Mouse (Mus musculus): ENCODE results near the gene Rag1.

Rag1 gene

GRCm38 (mm10) chr2:101649114-101649671 lies at the start of gene Rag1, which contains the start of gene B230118H07Rik:
TSS of gene Rag1 (minus strand) at chr2:101649501.
TSS of gene B230118H07Rik (minus strand) at chr2:101649532.
- peak; percentile 65 to 79 for DNase-seq

- no peak for DNase-seq
Measured at GRCm38 (mm10) chr2:101695584-101695983, 46.3 kb upstream of the Rag1 start.

- DNase-seq = peak in 1 of 2 experiments; percentile 27
Measured at GRCm38 (mm10) chr2:101693577-101694215, 44.4 kb upstream of the Rag1 start.

- no peak for DNase-seq
Measured at GRCm38 (mm10) chr2:101693043-101693442, 43.7 kb upstream of the Rag1 start.

- no peak for DNase-seq
Measured at GRCm38 (mm10) chr2:101690252-101690827, 41.0 kb upstream of the Rag1 start.

GRCm38 (mm10) chr2:101688011-101688410 lies 38.7 kb upstream of the Rag1 start:
- no peak for DNase-seq

GRCm38 (mm10) chr2:101684421-101684820 lies 35.1 kb upstream of the Rag1 start:
- peak; percentile 18 to 20 for DNase-seq

GRCm38 (mm10) chr2:101679164-101679784 lies 30.0 kb upstream of the Rag1 start:
- peak in 1 of 2 experiments; percentile 7 for DNase-seq

- peak; percentile 70 to 78 for DNase-seq
Measured at GRCm38 (mm10) chr2:101678236-101679021, 29.1 kb upstream of the Rag1 start, which contains the start of gene Traf6. TSS of gene Traf6 (plus strand) at chr2:101678429.

- DNase-seq = no peak
Measured at GRCm38 (mm10) chr2:101673547-101673946, 24.2 kb upstream of the Rag1 start.

- no peak for DNase-seq
Measured at GRCm38 (mm10) chr2:101668751-101669150, 19.4 kb upstream of the Rag1 start.

- no peak for DNase-seq
Measured at GRCm38 (mm10) chr2:101665703-101666092, 16.4 kb upstream of the Rag1 start.

- peak; percentile 75 to 80 for DNase-seq
Measured at GRCm38 (mm10) chr2:101665058-101665702, 15.9 kb upstream of the Rag1 start.

GRCm38 (mm10) chr2:101660536-101660935 lies 11.2 kb upstream of the Rag1 start:
- DNase-seq = no peak

GRCm38 (mm10) chr2:101652921-101653597 lies 3.8 kb upstream of the Rag1 start:
- peak; percentile 84 to 90 for DNase-seq

- peak in 1 of 2 experiments; percentile 36 for DNase-seq
Measured at GRCm38 (mm10) chr2:101652204-101652920, 3.1 kb upstream of the Rag1 start.

- DNase-seq = no peak
Measured at GRCm38 (mm10) chr2:101650446-101650845, 1.1 kb upstream of the Rag1 start.

GRCm38 (mm10) chr2:101648361-101648760 lies 940 bp downstream of the Rag1 start:
- peak in 1 of 2 experiments; percentile 13 for DNase-seq

GRCm38 (mm10) chr2:101645841-101646240 lies 3.5 kb downstream of the Rag1 start:
- DNase-seq = no peak

- no peak for DNase-seq
Measured at GRCm38 (mm10) chr2:101639840-101640350, 9.4 kb downstream of the Rag1 start.
